Mouse (Mus musculus) thymus, adult 2 months (tissue): ENCODE data around the gene Gstt4. TPM values are rescaled to one million over a fixed set of nuclear protein-coding genes. Genes with fewer than 3 reads are reported as not detected.

Experiments
- DNase-seq: peaks from one replicate; pipeline ENCODE4 v3.0.0; 2021
- H3K27ac ChIP-seq: fragments of 200-500 bp; 2 replicates; pipeline ENCODE4 v1.5.1; 2012; ENCODE audit warnings: low read length, control low read depth; ENCODE audit not compliant: control insufficient read depth, insufficient read depth
- H3K27me3 ChIP-seq: fragments of 200-500 bp; 2 replicates; pipeline ENCODE4 v1.6.1; 2012; ENCODE audit warnings: mild to moderate bottlenecking, low read length, moderate library complexity, mixed read lengths; ENCODE audit not compliant: control insufficient read depth, insufficient read depth
- H3K36me3 ChIP-seq: fragments of 200-500 bp; 2 replicates; pipeline ENCODE4 v1.6.1; 2012; ENCODE audit warnings: mild to moderate bottlenecking, low read length, moderate library complexity; ENCODE audit not compliant: control insufficient read depth, insufficient read depth
- H3K4me1 ChIP-seq: fragments of 200-500 bp; replicated peaks from 2 replicates; pipeline ENCODE4 v1.6.1; 2012; ENCODE audit warnings: low read length; ENCODE audit not compliant: control insufficient read depth, insufficient read depth
- H3K4me3 ChIP-seq: fragments of 200-500 bp; 2 replicates; pipeline ENCODE4 v1.5.1; 2012; ENCODE audit warnings: mild to moderate bottlenecking, low read length, control low read depth, moderate library complexity; ENCODE audit not compliant: control insufficient read depth, insufficient read depth
- CTCF ChIP-seq: fragments of 200-500 bp; IDR thresholded peaks from 2 replicates; pipeline ENCODE4 v1.5.1; 2012; ENCODE audit warnings: mild to moderate bottlenecking, control low read depth, low read length, moderate library complexity, borderline replicate concordance; ENCODE audit not compliant: control insufficient read depth, poor library complexity, insufficient read depth; ENCODE audit errors: extremely low read depth
- POLR2A ChIP-seq: fragments of 200-500 bp; IDR thresholded peaks from 2 replicates; pipeline ENCODE4 v1.6.1; 2012; ENCODE audit warnings: mild to moderate bottlenecking, low read length, control low read depth, moderate library complexity; ENCODE audit not compliant: control insufficient read depth, poor library complexity, insufficient read depth; ENCODE audit errors: extremely low read depth
- WGBS: fragments of 180-500 bp; shearing (Covaris S2); methylation state at CpG from one replicate; pipeline ENCODE4 v1.1.7; 2018; 5-methylcytosine and 5-hydroxymethylcytosine counted together
- polyA plus RNA-seq: library from polyadenylated mRNA; depleted of rRNA; stranded (reverse); fragments of >200 nt; gene quantifications from 2 replicates; pipeline ENCODE4 v1.2.3, GENCODE M21; 2012

The Gstt4 gene
- polyA plus RNA-seq, 1 experiment: 0.26 TPM

DNA sequence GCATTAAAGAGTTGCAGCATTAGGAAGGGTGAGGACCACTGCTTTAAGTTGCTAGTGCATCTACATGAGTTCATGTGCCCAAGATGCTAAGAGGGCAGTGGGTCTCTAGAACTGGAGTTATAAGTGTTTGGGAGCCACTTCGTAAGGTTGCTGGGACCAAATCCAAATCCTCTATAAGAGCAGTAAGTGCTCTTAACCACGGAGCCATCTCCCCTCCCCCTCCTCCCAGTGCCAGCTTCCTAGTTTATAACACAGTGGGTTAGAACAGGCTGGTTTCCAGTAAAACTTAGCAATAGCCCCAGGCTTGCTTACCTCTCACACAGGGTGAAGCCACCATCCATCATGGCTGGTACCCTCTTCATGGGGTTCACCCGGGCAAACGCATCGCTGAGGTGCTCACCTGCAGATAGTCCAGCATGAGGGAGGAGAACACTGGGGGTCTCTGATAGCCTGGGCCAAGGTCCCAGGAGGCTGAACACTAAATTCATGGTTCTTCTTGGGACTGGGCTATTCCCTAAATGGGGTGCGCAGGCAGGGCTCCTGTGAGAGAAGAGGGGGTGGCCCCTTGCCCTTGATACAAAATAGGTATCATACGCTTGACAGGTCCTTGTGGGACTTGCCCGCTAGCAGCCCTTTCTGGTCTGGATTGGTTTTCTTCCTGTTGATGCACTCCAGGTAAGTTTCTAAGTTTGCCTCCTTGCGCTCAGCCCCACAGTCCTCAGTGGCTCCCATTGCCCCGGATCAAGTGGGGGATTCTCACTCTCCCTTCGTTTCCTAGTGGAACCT is 25.4 kb downstream of the Gstt4 start:
- DNase-seq: no peak
- Histone ChIP-seq H3K27me3 (no peaks in the 10 kb centered on the region), H3K36me3 (no peaks in the 10 kb centered on the region), H3K27ac (no peak overlapping the region), H3K4me3 (no peak overlapping the region), H3K4me1 (peaks cover 13% of the 10 kb centered on the region)
- TF ChIP-seq CTCF (no peak), POLR2A (no peak)
- WGBS: 59% methylated on average over 11 of the region's 11 CpGs

- DNase-seq: no peak
- TF ChIP-seq CTCF (no peak), POLR2A (no peak)
- no peaks in the 10 kb centered on the region for H3K36me3 ChIP-seq
- peaks cover 13% of the 10 kb centered on the region for H3K4me1 ChIP-seq
- 68% methylated on average over 3 of the region's 3 CpGs for WGBS
- H3K4me3 ChIP-seq: no peak overlapping the region
- no peaks in the 10 kb centered on the region for H3K27me3 ChIP-seq
- H3K27ac ChIP-seq: no peak overlapping the region
Measured at GRCm38 (mm10) chr10:75794880-75795279, 27.5 kb downstream of the Gstt4 start.

GRCm38 (mm10) chr10:75790773-75791172 is 31.6 kb downstream of the Gstt4 start:
- no peak overlapping the region for H3K27ac ChIP-seq

DNA sequence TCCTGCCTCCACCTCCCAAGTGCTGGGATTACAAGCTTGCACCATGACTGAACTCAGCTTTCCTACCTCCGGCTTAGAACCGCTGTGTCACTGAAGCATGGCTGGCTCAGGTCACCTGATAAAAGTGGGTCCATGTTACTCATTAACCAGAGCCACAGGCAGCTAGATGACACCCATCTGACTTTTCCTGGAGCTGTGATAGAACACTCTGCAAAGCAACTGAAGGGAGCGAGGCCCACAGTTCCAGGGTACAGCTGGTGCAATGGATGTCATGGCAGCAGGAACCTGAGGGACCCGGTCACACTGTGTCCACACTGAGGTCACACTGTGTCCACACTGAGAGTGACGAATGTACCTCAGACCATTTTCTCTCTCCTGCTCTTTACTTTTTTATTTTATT is 32.5 kb downstream of the Gstt4 start:
- DNase-seq: no peak
- H3K36me3 ChIP-seq: no peaks in the 10 kb centered on the region
- H3K4me3 ChIP-seq: no peak overlapping the region
- H3K4me1 ChIP-seq: no peaks in the 10 kb centered on the region
- H3K27me3 ChIP-seq: no peaks in the 10 kb centered on the region
- 94% methylated on average over 5 of the region's 5 CpGs for WGBS
- H3K27ac ChIP-seq: no peak overlapping the region
- TF ChIP-seq CTCF (no peak), POLR2A (no peak)

More at GRCm38 (mm10) chr10:75790773-75791172, 31.6 kb downstream of the Gstt4 start:
- H3K36me3 ChIP-seq: no peaks in the 10 kb centered on the region
- no peak overlapping the region for H3K4me3 ChIP-seq
- no peaks in the 10 kb centered on the region for H3K4me1 ChIP-seq
- 20% methylated on average over 7 of the region's 7 CpGs for WGBS
- TF ChIP-seq CTCF (no peak), POLR2A (no peak)
- peak; percentile 28 for DNase-seq
- no peaks in the 10 kb centered on the region for H3K27me3 ChIP-seq

- no peak for DNase-seq
- Histone ChIP-seq H3K27ac (no peak overlapping the region), H3K36me3 (no peaks in the 10 kb centered on the region), H3K4me3 (no peak overlapping the region), H3K27me3 (no peaks in the 10 kb centered on the region), H3K4me1 (no peaks in the 10 kb centered on the region)
- no peak for TF ChIP-seq CTCF
- no peak for TF ChIP-seq POLR2A
- WGBS: 89% methylated on average over 6 of the region's 6 CpGs
Measured at GRCm38 (mm10) chr10:75789081-75789735, 33.1 kb downstream of the Gstt4 start.

- H3K36me3 ChIP-seq: no peaks in the 10 kb centered on the region
- no peak overlapping the region for H3K4me3 ChIP-seq
- DNase-seq: no peak
- TF ChIP-seq POLR2A (no peak), CTCF (no peak)
- no peaks in the 10 kb centered on the region for H3K4me1 ChIP-seq
- H3K27me3 ChIP-seq: no peaks in the 10 kb centered on the region
- WGBS: 93% methylated on average over 8 of the region's 8 CpGs
- H3K27ac ChIP-seq: no peak overlapping the region
Measured at GRCm38 (mm10) chr10:75788277-75788676, 34.1 kb downstream of the Gstt4 start.

- Histone ChIP-seq H3K27me3 (0 out of 2 replicates have a peak, but pooled peaks cover 2% of the 10 kb centered on the region), H3K27ac (no peak overlapping the region), H3K4me1 (peaks cover 8% of the 10 kb centered on the region), H3K4me3 (no peak overlapping the region), H3K36me3 (no peaks in the 10 kb centered on the region)
- DNase-seq: no peak
- 46% methylated on average over 1 of the region's 1 CpGs for WGBS
- TF ChIP-seq CTCF (no peak), POLR2A (no peak)
Measured at GRCm38 (mm10) chr10:75785442-75785841, 36.9 kb downstream of the Gstt4 start.
